Mouse (Mus musculus) embryonic facial prominence, embryonic 15.5 days (tissue): Measurements from ENCODE around the gene Atp5h. TPM values are rescaled to one million over a fixed set of nuclear protein-coding genes. Genes with fewer than 3 reads are reported as not detected.

Source experiments
- ATAC-seq: fragments of 200-750 bp; cut with Nextera tagmentation; 2 replicates; pipeline ENCODE4 v1.8.0; 2017; ENCODE audit warnings: low read depth, moderate TSS enrichment; ENCODE audit not compliant: insufficient number of reproducible peaks, low FRiP score, low TSS enrichment
- H3K27ac ChIP-seq: fragments of 300-500 bp; sonication (generic); replicated peaks from 2 replicates; pipeline ENCODE4 v1.5.1; 2015; ENCODE audit warnings: mild to moderate bottlenecking, inconsistent platforms
- H3K27me3 ChIP-seq: fragments of 300-500 bp; sonication (generic); 2 replicates; pipeline ENCODE4 v1.6.1; 2015; ENCODE audit warnings: inconsistent platforms
- H3K36me3 ChIP-seq: fragments of 300-500 bp; sonication (generic); 2 replicates; pipeline ENCODE4 v1.6.1; 2015; ENCODE audit warnings: mild to moderate bottlenecking, inconsistent platforms
- H3K4me1 ChIP-seq: fragments of 300-500 bp; sonication (generic); 2 replicates; pipeline ENCODE4 v1.6.1; 2015; ENCODE audit warnings: inconsistent platforms
- H3K4me2 ChIP-seq: fragments of 300-500 bp; sonication (generic); replicated peaks from 2 replicates; pipeline ENCODE4 v1.6.1; 2015; ENCODE audit warnings: mild to moderate bottlenecking, inconsistent platforms
- H3K4me3 ChIP-seq: fragments of 300-500 bp; sonication (generic); replicated peaks from 2 replicates; pipeline ENCODE4 v1.5.1; 2015; ENCODE audit warnings: mild to moderate bottlenecking, inconsistent platforms
- H3K9ac ChIP-seq: fragments of 300-500 bp; sonication (generic); 2 replicates; pipeline ENCODE4 v1.6.1; 2015; ENCODE audit warnings: inconsistent platforms
- H3K9me3 ChIP-seq: fragments of 300-500 bp; sonication (generic); replicated peaks from 2 replicates; pipeline ENCODE4 v1.6.1; 2016; ENCODE audit warnings: inconsistent platforms
- WGBS: fragments of 180-500 bp; shearing (Covaris S2); methylation state at CpG from one replicate; pipeline ENCODE4 v1.1.7; 2015; 5-methylcytosine and 5-hydroxymethylcytosine counted together
- polyA plus RNA-seq: library from polyadenylated mRNA; unstranded; fragments of >200 nt; fragmentation: Nextera tagmentation; extraction: Ambion mirVana; gene quantifications from 2 replicates; pipeline ENCODE4 v1.2.1, GENCODE M21; 2015

Gene Atp5h
- polyA plus RNA-seq, 1 experiment from 2014 or later, result 815 TPM

GRCm38 (mm10) chr11:115437571-115438122, 17.9 kb upstream of the Atp5h start:
- Histone ChIP-seq H3K9me3 (no peaks in the 10 kb centered on the region), H3K27ac (no peak overlapping the region), H3K36me3 (peaks cover 4% of the 10 kb centered on the region; the same call in 1 of the 2 replicates), H3K27me3 (no peaks in the 10 kb centered on the region), H3K9ac (no peak overlapping the region), H3K4me3 (no peak overlapping the region), H3K4me2 (no peak overlapping the region), H3K4me1 (peaks cover 20% of the 10 kb centered on the region)
- ATAC-seq, result no peak
- WGBS, result 63% methylated on average over 5 of the region's 5 CpGs

GRCm38 (mm10) chr11:115435596-115436337, 16.0 kb upstream of the Atp5h start:
- H3K27ac ChIP-seq, result no peak overlapping the region
- peak overlapping the region; percentile 15; the same call in 1 of the 2 replicates for H3K9ac ChIP-seq
- H3K4me1 ChIP-seq, result peaks cover 14% of the 10 kb centered on the region
- no peak for ATAC-seq
- H3K4me2 ChIP-seq, result peak overlapping the region; percentile 57
- peak overlapping the region; percentile 32 for H3K4me3 ChIP-seq
- H3K9me3 ChIP-seq, result no peaks in the 10 kb centered on the region
- H3K27me3 ChIP-seq, result no peaks in the 10 kb centered on the region
- 4% methylated on average over 31 of the region's 31 CpGs for WGBS
- H3K36me3 ChIP-seq, result peaks cover 22% of the 10 kb centered on the region

- Histone ChIP-seq H3K27me3 (no peaks in the 10 kb centered on the region), H3K4me2 (no peak overlapping the region), H3K9me3 (no peaks in the 10 kb centered on the region), H3K9ac (no peak overlapping the region), H3K36me3 (peaks cover 39% of the 10 kb centered on the region), H3K4me3 (no peak overlapping the region), H3K4me1 (peaks cover 14% of the 10 kb centered on the region), H3K27ac (no peak overlapping the region)
- WGBS, result 81% methylated on average over 6 of the region's 6 CpGs
- no peak for ATAC-seq
These were observed 13.6 kb upstream of the Atp5h start for GRCm38 (mm10) chr11:115433342-115433741.

- ATAC-seq, result no peak
- Histone ChIP-seq H3K9me3 (no peaks in the 10 kb centered on the region), H3K9ac (no peak overlapping the region), H3K27me3 (no peaks in the 10 kb centered on the region), H3K36me3 (peaks cover 39% of the 10 kb centered on the region), H3K4me1 (peaks cover 17% of the 10 kb centered on the region), H3K27ac (no peak overlapping the region), H3K4me3 (no peak overlapping the region), H3K4me2 (no peak overlapping the region)
- WGBS, result 79% methylated on average over 4 of the region's 4 CpGs
These were observed 13.1 kb upstream of the Atp5h start for GRCm38 (mm10) chr11:115432814-115433213.

GRCm38 (mm10) chr11:115430561-115430960, 10.8 kb upstream of the Atp5h start:
- Histone ChIP-seq H3K27me3 (no peaks in the 10 kb centered on the region), H3K9me3 (no peaks in the 10 kb centered on the region), H3K4me3 (no peak overlapping the region), H3K9ac (no peak overlapping the region), H3K4me2 (no peak overlapping the region), H3K36me3 (peaks cover 50% of the 10 kb centered on the region), H3K4me1 (peaks cover 15% of the 10 kb centered on the region), H3K27ac (no peak overlapping the region)
- no peak for ATAC-seq
- 80% methylated on average over 6 of the region's 6 CpGs for WGBS

- peaks cover 61% of the 10 kb centered on the region for H3K36me3 ChIP-seq
- no peaks in the 10 kb centered on the region for H3K27me3 ChIP-seq
- WGBS, result 88% methylated on average over 7 of the region's 7 CpGs
- H3K9me3 ChIP-seq, result no peaks in the 10 kb centered on the region
- H3K4me2 ChIP-seq, result no peak overlapping the region
- H3K27ac ChIP-seq, result no peak overlapping the region
- peaks cover 10% of the 10 kb centered on the region; the same call in 1 of the 2 replicates for H3K4me1 ChIP-seq
- no peak for ATAC-seq
- H3K9ac ChIP-seq, result no peak overlapping the region
- H3K4me3 ChIP-seq, result no peak overlapping the region
These were observed 9.5 kb upstream of the Atp5h start for GRCm38 (mm10) chr11:115429307-115429706.

GRCm38 (mm10) chr11:115427482-115428331, 7.9 kb upstream of the Atp5h start:
- 0 out of 2 replicates have a peak overlapping the region, but pooled peaks have one; percentile 9 for H3K4me3 ChIP-seq
- no peak overlapping the region for H3K9ac ChIP-seq
- H3K9me3 ChIP-seq, result no peaks in the 10 kb centered on the region
- peaks cover 61% of the 10 kb centered on the region for H3K36me3 ChIP-seq
- 36% methylated on average over 20 of the region's 20 CpGs for WGBS
- peak; percentile 58; the same call in 1 of the 2 replicates for ATAC-seq
- H3K4me1 ChIP-seq, result peaks cover 10% of the 10 kb centered on the region; the same call in 1 of the 2 replicates
- H3K27ac ChIP-seq, result no peak overlapping the region
- 0 out of 2 replicates have a peak overlapping the region, but pooled peaks have one; percentile 15 for H3K4me2 ChIP-seq
- no peaks in the 10 kb centered on the region for H3K27me3 ChIP-seq

GRCm38 (mm10) chr11:115425671-115426070, 5.9 kb upstream of the Atp5h start:
- peaks cover 41% of the 10 kb centered on the region for H3K36me3 ChIP-seq
- H3K27me3 ChIP-seq, result no peaks in the 10 kb centered on the region
- 82% methylated on average over 6 of the region's 6 CpGs for WGBS
- no peak for ATAC-seq
- H3K4me3 ChIP-seq, result no peak overlapping the region
- H3K9me3 ChIP-seq, result no peaks in the 10 kb centered on the region
- H3K4me2 ChIP-seq, result no peak overlapping the region
- no peak overlapping the region for H3K9ac ChIP-seq
- peaks cover 29% of the 10 kb centered on the region for H3K4me1 ChIP-seq
- H3K27ac ChIP-seq, result no peak overlapping the region

GRCm38 (mm10) chr11:115424666-115425065, 4.9 kb upstream of the Atp5h start:
- Histone ChIP-seq H3K36me3 (peaks cover 31% of the 10 kb centered on the region), H3K9ac (no peak overlapping the region), H3K4me2 (no peak overlapping the region), H3K9me3 (no peaks in the 10 kb centered on the region), H3K27me3 (no peaks in the 10 kb centered on the region), H3K4me3 (no peak overlapping the region), H3K4me1 (peaks cover 31% of the 10 kb centered on the region), H3K27ac (no peak overlapping the region)
- 86% methylated on average over 7 of the region's 7 CpGs for WGBS
- no peak for ATAC-seq

GRCm38 (mm10) chr11:115423091-115423490, 3.3 kb upstream of the Atp5h start:
- Histone ChIP-seq H3K36me3 (peaks cover 27% of the 10 kb centered on the region; the same call in 1 of the 2 replicates), H3K4me1 (peaks cover 42% of the 10 kb centered on the region), H3K27ac (no peak overlapping the region), H3K9ac (no peak overlapping the region), H3K27me3 (no peaks in the 10 kb centered on the region), H3K4me3 (no peak overlapping the region), H3K9me3 (no peaks in the 10 kb centered on the region), H3K4me2 (no peak overlapping the region)
- no peak for ATAC-seq
- WGBS, result 77% methylated on average over 3 of the region's 3 CpGs

- no peak for ATAC-seq
- no peak overlapping the region for H3K4me3 ChIP-seq
- WGBS, result 82% methylated on average over 16 of the region's 16 CpGs
- H3K9ac ChIP-seq, result no peak overlapping the region
- peaks cover 34% of the 10 kb centered on the region for H3K4me1 ChIP-seq
- no peaks in the 10 kb centered on the region for H3K9me3 ChIP-seq
- no peaks in the 10 kb centered on the region for H3K27me3 ChIP-seq
- H3K36me3 ChIP-seq, result peaks cover 33% of the 10 kb centered on the region; the same call in 1 of the 2 replicates
- H3K27ac ChIP-seq, result no peak overlapping the region
- no peak overlapping the region for H3K4me2 ChIP-seq
These were observed 2.2 kb upstream of the Atp5h start for GRCm38 (mm10) chr11:115421972-115422371.
